Mouse (Mus musculus) intestine, embryonic 15.5 days (tissue): ENCODE results near the gene Cdkn2aip. TPM values are rescaled to one million over a fixed set of nuclear protein-coding genes. Genes with fewer than 3 reads are reported as not detected.

Experiments used
- ATAC-seq: fragments of 200-750 bp; cut with Nextera tagmentation; 2 replicates; pipeline ENCODE4 v1.8.0; 2017; ENCODE audit warnings: moderate TSS enrichment, moderate library complexity
- H3K27ac ChIP-seq: fragments of 300-500 bp; sonication (generic); 2 replicates; pipeline ENCODE4 v1.5.1; 2015; ENCODE audit warnings: mild to moderate bottlenecking, inconsistent platforms
- H3K27me3 ChIP-seq: fragments of 300-500 bp; sonication (generic); replicated peaks from 2 replicates; pipeline ENCODE4 v1.6.1; 2015; ENCODE audit warnings: inconsistent platforms
- H3K36me3 ChIP-seq: fragments of 300-500 bp; sonication (generic); 2 replicates; pipeline ENCODE4 v1.6.1; 2015; ENCODE audit warnings: inconsistent platforms
- H3K4me1 ChIP-seq: fragments of 300-500 bp; sonication (generic); replicated peaks from 2 replicates; pipeline ENCODE4 v1.6.1; 2015; ENCODE audit warnings: inconsistent platforms
- H3K4me2 ChIP-seq: fragments of 300-500 bp; sonication (generic); replicated peaks from 2 replicates; pipeline ENCODE4 v1.6.1; 2015; ENCODE audit warnings: mild to moderate bottlenecking, inconsistent platforms
- H3K4me3 ChIP-seq: fragments of 300-500 bp; sonication (generic); replicated peaks from 2 replicates; pipeline ENCODE4 v1.5.1; 2015; ENCODE audit warnings: inconsistent platforms
- H3K9ac ChIP-seq: fragments of 300-500 bp; sonication (generic); 2 replicates; pipeline ENCODE4 v1.6.1; 2015; ENCODE audit warnings: inconsistent platforms
- H3K9me3 ChIP-seq: fragments of 300-500 bp; sonication (generic); 2 replicates; pipeline ENCODE4 v1.6.1; 2016; ENCODE audit warnings: inconsistent platforms
- WGBS: fragments of 180-500 bp; shearing (Covaris S2); methylation state at CpG from one replicate; pipeline ENCODE4 v1.1.7; 2015; 5-methylcytosine and 5-hydroxymethylcytosine counted together
- polyA plus RNA-seq: library from polyadenylated mRNA; unstranded; fragments of >200 nt; fragmentation: Nextera tagmentation; extraction: Ambion mirVana; gene quantifications from 2 replicates; pipeline ENCODE4 v1.2.1, GENCODE M21; 2015

Cdkn2aip gene
- polyA plus RNA-seq, 1 experiment from 2014 or later: 24.1 TPM

DNA sequence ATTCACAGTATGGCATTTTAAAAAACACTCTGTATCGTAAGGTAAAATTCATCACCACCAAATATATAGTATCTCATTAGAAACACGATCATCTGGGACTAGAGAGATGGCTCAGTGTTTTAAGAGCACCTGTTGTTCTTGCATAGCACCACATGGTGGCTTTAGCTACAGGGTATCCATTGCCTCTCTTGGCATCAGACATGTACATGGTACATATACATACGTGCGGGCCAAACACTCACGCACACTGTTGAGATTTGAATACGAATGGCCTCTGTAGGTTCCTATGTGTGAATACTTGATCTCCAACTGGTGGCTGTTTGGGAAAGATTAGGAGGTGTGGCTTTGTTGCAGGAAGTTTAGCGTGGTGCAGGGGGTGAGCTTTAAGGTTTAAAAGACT is 28.6 kb upstream of the Cdkn2aip start:
- Histone ChIP-seq H3K27ac (no peak overlapping the region), H3K4me2 (no peak overlapping the region), H3K9ac (no peak overlapping the region), H3K4me3 (no peak overlapping the region), H3K9me3 (no peaks in the 10 kb centered on the region), H3K27me3 (no peaks in the 10 kb centered on the region), H3K4me1 (no peaks in the 10 kb centered on the region), H3K36me3 (no peaks in the 10 kb centered on the region)
- no peak for ATAC-seq
- 82% methylated on average over 7 of the region's 7 CpGs for WGBS

DNA sequence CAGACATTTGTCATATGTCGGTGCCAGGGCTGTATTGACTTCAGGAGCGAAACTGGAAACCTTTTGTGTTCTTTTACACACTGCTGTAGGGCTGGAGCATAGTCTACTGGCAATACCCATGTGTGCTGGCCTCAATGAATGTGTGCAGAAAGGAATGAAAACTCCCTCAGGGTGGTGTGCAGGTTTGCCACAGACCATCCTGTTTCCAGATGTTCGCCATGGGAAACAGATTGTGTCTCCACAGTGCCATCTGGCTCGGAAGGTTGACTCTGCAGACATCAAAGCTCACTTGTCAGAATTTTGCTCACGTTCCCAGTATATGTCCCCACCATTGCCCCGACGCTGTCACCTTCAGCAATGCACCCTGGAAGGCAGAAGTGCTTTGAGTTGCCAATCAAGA is 23.4 kb upstream of the Cdkn2aip start:
- H3K4me3 ChIP-seq: no peak overlapping the region
- no peak overlapping the region for H3K27ac ChIP-seq
- no peak overlapping the region for H3K9ac ChIP-seq
- H3K4me2 ChIP-seq: no peak overlapping the region
- no peak for ATAC-seq
- no peaks in the 10 kb centered on the region for H3K9me3 ChIP-seq
- no peaks in the 10 kb centered on the region for H3K27me3 ChIP-seq
- no peaks in the 10 kb centered on the region for H3K36me3 ChIP-seq
- H3K4me1 ChIP-seq: no peaks in the 10 kb centered on the region
- WGBS: 64% methylated on average over 7 of the region's 7 CpGs

DNA sequence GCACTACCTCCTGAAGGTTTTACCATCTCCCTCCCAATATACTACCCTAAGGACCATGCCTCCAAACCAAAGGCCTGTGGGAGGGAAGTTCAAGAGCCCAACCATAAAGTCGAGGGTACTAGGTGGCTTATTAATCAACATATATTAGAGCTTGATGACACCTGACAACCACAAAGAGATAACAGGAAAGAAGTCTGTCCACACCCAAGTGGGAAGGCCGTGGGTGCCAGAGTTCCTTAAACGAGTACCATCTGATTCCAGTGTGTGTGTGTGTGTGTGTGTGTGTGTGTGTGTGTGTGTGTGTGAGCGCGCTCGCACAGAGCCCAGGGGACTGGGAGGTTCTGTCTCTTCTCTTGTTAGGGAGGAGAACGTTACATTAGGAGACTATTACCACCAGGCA is 15.6 kb upstream of the Cdkn2aip start:
- ATAC-seq: no peak
- WGBS: 73% methylated on average over 7 of the region's 7 CpGs
- no peak overlapping the region for H3K4me3 ChIP-seq

DNA sequence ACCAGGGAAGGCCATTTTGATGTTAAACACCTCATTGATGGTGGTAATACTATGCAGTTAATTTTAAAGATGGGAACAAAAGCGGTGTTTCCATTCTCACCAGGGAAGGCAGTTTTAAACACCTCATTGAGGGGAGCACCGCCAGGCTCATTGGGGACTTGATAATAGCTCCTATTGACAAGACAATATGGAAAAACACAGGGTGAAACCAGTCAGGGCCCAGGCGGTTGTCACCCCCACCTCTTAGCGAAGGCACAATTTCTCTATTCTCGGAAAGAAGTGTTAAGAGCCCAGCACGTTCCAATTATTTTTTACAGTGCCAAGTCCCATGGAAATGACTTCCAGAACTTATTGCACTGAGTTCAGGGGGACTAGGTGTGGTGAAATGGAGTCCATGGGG is 13.2 kb upstream of the Cdkn2aip start:
- 46% methylated on average over 6 of the region's 6 CpGs for WGBS

More for the DNA sequence above, 15.6 kb upstream of the Cdkn2aip start:
- no peak overlapping the region for H3K9ac ChIP-seq
- no peak overlapping the region for H3K27ac ChIP-seq
- H3K4me1 ChIP-seq: no peaks in the 10 kb centered on the region
- no peak overlapping the region for H3K4me2 ChIP-seq
- no peaks in the 10 kb centered on the region for H3K36me3 ChIP-seq
- no peaks in the 10 kb centered on the region for H3K27me3 ChIP-seq
- no peaks in the 10 kb centered on the region for H3K9me3 ChIP-seq

DNA sequence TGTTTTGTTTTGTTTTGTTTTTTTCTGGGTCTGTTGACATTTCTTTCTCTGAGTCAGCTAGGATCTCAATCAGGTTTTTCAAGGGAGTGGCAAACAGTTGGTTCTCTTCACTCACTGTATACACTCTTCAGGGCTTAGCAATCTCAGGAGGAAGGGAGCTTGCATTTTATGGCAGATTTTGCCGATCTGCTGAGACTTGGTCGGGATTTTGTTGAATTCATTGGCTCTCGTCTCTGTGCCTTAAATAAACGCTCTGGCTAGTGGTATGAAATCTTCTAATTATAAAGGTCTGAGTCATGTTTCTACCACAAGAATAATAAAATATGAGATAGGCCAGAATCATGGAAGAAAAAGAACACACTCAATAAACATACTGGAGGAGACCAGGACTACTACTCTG is 7.9 kb upstream of the Cdkn2aip start:
- no peak overlapping the region for H3K27ac ChIP-seq
- 47% methylated on average over 4 of the region's 4 CpGs for WGBS
- H3K4me2 ChIP-seq: no peak overlapping the region
- H3K4me1 ChIP-seq: no peaks in the 10 kb centered on the region
- H3K27me3 ChIP-seq: no peaks in the 10 kb centered on the region
- no peaks in the 10 kb centered on the region for H3K9me3 ChIP-seq
- no peak for ATAC-seq
- H3K9ac ChIP-seq: no peak overlapping the region
- H3K4me3 ChIP-seq: no peak overlapping the region
- H3K36me3 ChIP-seq: no peaks in the 10 kb centered on the region

More for the DNA sequence above, 13.2 kb upstream of the Cdkn2aip start:
- Histone ChIP-seq H3K9ac (no peak overlapping the region), H3K4me2 (no peak overlapping the region), H3K4me1 (no peaks in the 10 kb centered on the region), H3K9me3 (no peaks in the 10 kb centered on the region), H3K27ac (no peak overlapping the region), H3K4me3 (no peak overlapping the region), H3K27me3 (no peaks in the 10 kb centered on the region), H3K36me3 (no peaks in the 10 kb centered on the region)
- ATAC-seq: no peak

DNA sequence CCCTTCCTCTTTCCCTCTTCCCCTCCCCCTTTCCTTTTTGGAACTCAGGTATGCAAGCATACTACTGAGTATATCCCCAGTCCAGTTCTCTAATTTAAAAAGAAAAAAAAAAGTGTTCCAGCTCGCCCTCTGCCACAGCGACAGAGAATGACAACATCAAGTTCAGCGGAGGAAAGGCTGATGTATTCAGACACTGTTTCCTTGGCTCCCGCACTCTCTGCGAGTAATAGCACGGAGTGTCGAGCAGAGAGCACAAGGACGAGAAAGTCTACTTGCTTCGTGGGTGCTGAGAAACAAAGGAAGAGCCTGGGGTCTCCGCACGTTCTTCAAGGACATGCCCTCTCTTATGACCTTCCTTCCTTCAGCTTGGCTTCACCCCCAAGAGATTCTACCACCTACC is 4.9 kb upstream of the Cdkn2aip start:
- Histone ChIP-seq H3K4me3 (no peak overlapping the region), H3K9ac (no peak overlapping the region), H3K27me3 (no peaks in the 10 kb centered on the region), H3K27ac (no peak overlapping the region), H3K4me2 (no peak overlapping the region), H3K9me3 (no peaks in the 10 kb centered on the region), H3K36me3 (no peaks in the 10 kb centered on the region), H3K4me1 (no peaks in the 10 kb centered on the region; the same call in 1 of the 2 replicates)
- WGBS: 25% methylated on average over 11 of the region's 11 CpGs
- no peak for ATAC-seq

DNA sequence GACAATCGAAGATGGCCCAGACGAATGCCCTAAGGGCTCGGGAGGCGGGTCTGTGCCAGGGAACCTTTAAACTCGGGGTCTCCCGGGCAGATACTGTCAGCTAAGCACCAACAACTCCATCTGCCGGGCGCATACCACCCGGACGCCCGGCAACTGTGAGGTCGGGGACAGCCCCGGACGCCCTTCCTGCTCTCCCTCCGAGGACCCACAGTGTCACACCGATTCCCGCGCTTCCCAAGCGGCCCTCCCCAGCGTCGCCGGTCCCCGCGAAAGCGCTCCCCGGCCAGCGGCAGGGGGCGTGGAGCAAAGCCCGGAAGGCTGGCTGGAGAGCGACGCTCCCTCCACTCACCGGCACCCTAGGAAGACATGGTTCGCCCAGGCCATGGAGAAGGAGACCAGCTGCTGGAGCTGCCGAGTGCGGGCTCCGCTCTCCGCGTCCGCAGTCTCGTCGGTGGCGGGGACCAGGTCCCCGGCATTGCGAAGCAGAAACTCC is 515 bp downstream of the Cdkn2aip start:
- H3K36me3 ChIP-seq: peaks cover 7% of the 10 kb centered on the region; the same call in 1 of the 2 replicates
- peak overlapping the region; percentile 95 for H3K27ac ChIP-seq
- H3K9ac ChIP-seq: peak overlapping the region; percentile 88
- no peaks in the 10 kb centered on the region; the same call in 1 of the 2 replicates for H3K4me1 ChIP-seq
- no peaks in the 10 kb centered on the region for H3K27me3 ChIP-seq
- peak overlapping the region; percentile 95 for H3K4me3 ChIP-seq
- WGBS: under 1% methylated on average over 44 of the region's 44 CpGs
- peak overlapping the region; percentile 74 for H3K4me2 ChIP-seq
- no peaks in the 10 kb centered on the region for H3K9me3 ChIP-seq
- ATAC-seq: peak; percentile 50

DNA sequence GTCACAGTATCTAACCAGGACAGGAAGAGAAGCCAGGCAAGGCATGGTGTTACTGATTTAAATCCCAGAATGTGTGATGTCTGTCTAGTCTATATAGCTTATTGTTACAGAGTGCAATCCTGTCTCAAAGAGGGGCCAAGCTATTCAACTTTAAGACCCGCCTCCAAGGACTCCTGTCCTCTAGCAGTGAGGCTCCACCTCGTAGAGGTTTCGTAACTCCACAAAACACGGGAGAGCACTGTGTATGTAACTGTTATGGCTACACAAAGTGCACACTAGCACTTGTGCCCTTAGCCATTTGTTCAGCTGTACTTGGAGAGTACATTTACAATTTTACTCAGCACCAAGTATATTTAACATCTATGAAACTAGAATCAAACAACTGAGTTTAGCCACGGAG is 5.6 kb downstream of the Cdkn2aip start:
- 0 out of 2 replicates have a peak overlapping the region, but pooled peaks have one; percentile 27 for H3K27ac ChIP-seq
- no peak overlapping the region for H3K4me3 ChIP-seq
- H3K4me1 ChIP-seq: 0 out of 2 replicates have a peak, but pooled peaks cover 7% of the 10 kb centered on the region
- WGBS: 73% methylated on average over 5 of the region's 5 CpGs
- H3K9ac ChIP-seq: no peak overlapping the region
- no peaks in the 10 kb centered on the region for H3K27me3 ChIP-seq
- no peaks in the 10 kb centered on the region for H3K9me3 ChIP-seq
- ATAC-seq: peak; percentile 66
- H3K36me3 ChIP-seq: peaks cover 10% of the 10 kb centered on the region; the same call in 1 of the 2 replicates
- H3K4me2 ChIP-seq: no peak overlapping the region

DNA sequence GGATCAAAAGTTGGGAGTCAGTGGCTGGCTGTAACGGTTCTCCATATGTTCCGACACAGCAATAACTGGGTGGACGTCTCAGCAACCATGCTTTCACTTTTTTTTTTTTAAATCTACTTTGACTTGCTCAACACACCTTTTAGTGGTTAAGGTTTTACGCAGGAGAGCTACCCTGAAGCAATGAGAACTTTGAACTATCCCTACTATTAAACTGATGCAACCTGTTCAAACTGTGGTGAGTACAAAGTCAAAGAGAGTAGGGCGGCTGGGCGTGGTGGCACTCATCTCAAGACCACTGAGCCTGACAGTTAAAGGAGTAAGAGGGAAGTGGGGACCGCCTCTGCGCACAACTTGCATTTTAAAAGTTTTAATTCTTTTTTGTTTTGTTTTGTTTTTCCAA is 7.0 kb downstream of the Cdkn2aip start:
- H3K4me1 ChIP-seq: 0 out of 2 replicates have a peak, but pooled peaks cover 7% of the 10 kb centered on the region
- H3K27ac ChIP-seq: peak overlapping the region; percentile 29
- no peaks in the 10 kb centered on the region for H3K27me3 ChIP-seq
- H3K4me2 ChIP-seq: 0 out of 2 replicates have a peak overlapping the region, but pooled peaks have one; percentile 17
- no peaks in the 10 kb centered on the region for H3K9me3 ChIP-seq
- peaks cover 10% of the 10 kb centered on the region; the same call in 1 of the 2 replicates for H3K36me3 ChIP-seq
- WGBS: 71% methylated on average over 8 of the region's 8 CpGs
- peak; percentile 92 for ATAC-seq
- no peak overlapping the region for H3K9ac ChIP-seq
- H3K4me3 ChIP-seq: no peak overlapping the region

DNA sequence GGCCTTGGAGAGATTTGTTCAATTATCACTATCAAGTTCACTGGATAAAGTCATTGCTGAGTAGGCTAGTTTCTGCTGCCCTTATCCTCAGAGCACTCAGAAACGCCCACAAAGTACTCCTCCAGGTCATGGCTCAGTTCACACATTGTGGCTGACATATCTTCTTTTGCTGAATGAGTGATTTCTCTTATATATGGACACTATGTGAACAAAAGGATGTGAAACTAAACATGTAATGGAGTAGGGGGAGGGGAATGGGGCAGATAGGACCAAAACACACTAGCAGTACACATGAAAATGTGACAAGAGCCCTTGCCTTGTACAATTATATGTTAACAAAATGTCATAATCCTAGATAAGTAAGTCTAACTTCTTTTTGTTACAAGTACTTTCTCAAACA is 11.4 kb downstream of the Cdkn2aip start:
- Histone ChIP-seq H3K9ac (no peak overlapping the region), H3K4me2 (no peak overlapping the region), H3K36me3 (0 out of 2 replicates have a peak, but pooled peaks cover 4% of the 10 kb centered on the region), H3K4me1 (0 out of 2 replicates have a peak, but pooled peaks cover 3% of the 10 kb centered on the region), H3K4me3 (no peak overlapping the region), H3K9me3 (no peaks in the 10 kb centered on the region), H3K27me3 (no peaks in the 10 kb centered on the region), H3K27ac (no peak overlapping the region)
- WGBS: 59% methylated on average over 1 of the region's 1 CpGs
- no peak for ATAC-seq

DNA sequence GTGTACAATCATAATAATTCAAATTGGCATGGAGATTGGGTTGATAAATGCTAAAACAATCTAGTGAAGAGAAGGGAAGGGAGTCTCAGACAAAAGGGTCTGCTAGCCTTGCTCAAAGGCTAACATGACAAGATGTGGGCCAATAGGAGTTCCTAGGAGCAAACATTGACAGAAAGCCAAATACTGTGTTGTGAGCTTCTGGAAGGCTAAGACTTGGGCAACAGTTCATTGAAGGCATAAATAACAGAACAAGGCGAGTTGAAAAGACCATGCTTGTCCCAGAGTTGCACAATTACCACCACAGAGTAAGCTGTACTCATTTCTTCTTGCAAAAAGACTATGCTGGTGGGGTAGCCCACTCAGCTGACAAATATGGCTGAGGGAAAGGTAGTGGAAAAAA is 16.0 kb downstream of the Cdkn2aip start:
- Histone ChIP-seq H3K9ac (no peak overlapping the region), H3K27me3 (no peaks in the 10 kb centered on the region), H3K4me3 (no peak overlapping the region), H3K4me1 (no peaks in the 10 kb centered on the region), H3K4me2 (no peak overlapping the region), H3K27ac (no peak overlapping the region), H3K36me3 (no peaks in the 10 kb centered on the region), H3K9me3 (no peaks in the 10 kb centered on the region)
- WGBS: 71% methylated on average over 1 of the region's 1 CpGs
- ATAC-seq: no peak

DNA sequence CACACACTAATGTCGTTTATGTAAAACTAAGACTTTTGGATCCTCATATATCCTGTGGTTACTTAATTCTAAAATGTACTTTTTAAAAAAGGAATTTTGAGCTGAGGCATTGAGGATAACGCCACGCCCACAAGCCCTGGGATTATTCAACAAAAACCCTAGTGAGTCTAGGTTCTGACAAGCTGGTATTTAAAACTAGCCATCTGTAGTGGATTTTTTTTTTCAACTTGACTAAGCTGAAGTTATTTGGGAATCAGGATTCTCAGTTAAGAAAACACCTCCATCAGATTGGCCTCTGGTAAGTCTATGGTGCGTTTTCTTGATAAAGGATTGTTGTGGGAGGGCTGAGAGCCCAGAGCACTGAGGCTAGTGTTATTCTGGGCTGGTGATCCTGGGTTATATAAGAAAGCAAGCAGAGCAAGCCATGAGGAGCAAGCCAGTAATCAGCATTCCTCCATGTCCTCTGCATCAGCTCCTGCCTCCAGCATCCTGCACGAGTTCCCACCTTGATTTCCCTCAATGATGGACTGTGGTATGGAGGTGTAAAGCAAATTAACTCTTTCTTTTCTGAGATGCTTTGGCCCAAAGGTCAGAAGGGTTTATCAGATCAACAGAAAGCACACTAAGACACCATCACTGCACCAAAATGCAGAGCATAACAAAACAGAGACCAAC is 18.2 kb downstream of the Cdkn2aip start:
- H3K4me3 ChIP-seq: no peak overlapping the region
- WGBS: 81% methylated on average over 5 of the region's 5 CpGs
- H3K27me3 ChIP-seq: no peaks in the 10 kb centered on the region
- no peaks in the 10 kb centered on the region for H3K4me1 ChIP-seq
- H3K4me2 ChIP-seq: no peak overlapping the region
- H3K27ac ChIP-seq: no peak overlapping the region
- H3K36me3 ChIP-seq: no peaks in the 10 kb centered on the region
- ATAC-seq: no peak
- no peaks in the 10 kb centered on the region for H3K9me3 ChIP-seq
- no peak overlapping the region for H3K9ac ChIP-seq

DNA sequence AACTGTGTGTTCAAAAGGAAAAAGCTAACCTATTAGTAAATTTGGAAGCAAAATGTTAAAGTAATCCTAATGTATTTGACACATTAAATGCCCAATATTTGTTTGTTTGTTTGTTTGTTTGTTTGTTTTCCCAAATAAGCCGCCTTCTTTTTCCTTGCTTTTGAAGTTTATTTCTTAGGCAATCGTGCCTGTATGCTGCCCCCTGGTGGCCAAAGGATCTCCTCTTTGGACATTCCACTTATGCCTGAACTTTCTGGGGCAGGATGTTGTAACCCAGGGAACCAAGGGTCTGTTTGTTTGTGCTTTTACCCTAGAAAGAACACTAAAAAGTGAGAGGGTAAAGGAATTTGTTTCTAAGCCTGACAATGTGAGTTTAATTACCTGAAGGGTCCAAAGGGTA is 20.6 kb downstream of the Cdkn2aip start:
- no peaks in the 10 kb centered on the region for H3K9me3 ChIP-seq
- ATAC-seq: peak; percentile 49; the same call in 1 of the 2 replicates
- H3K36me3 ChIP-seq: no peaks in the 10 kb centered on the region
- H3K4me3 ChIP-seq: no peak overlapping the region
- no peak overlapping the region for H3K4me2 ChIP-seq
- no peaks in the 10 kb centered on the region for H3K4me1 ChIP-seq
- no peaks in the 10 kb centered on the region for H3K27me3 ChIP-seq
- no peak overlapping the region for H3K9ac ChIP-seq
- 14% methylated on average over 2 of the region's 2 CpGs for WGBS
- H3K27ac ChIP-seq: no peak overlapping the region
